Mouse (Mus musculus) embryonic facial prominence, embryonic 14.5 days (tissue): ENCODE results near the gene Tnfrsf14. TPM values are rescaled to one million over a fixed set of nuclear protein-coding genes. Genes with fewer than 3 reads are reported as not detected.

Experiments used
- ATAC-seq: fragments of 200-750 bp; cut with Nextera tagmentation; 2 replicates; pipeline ENCODE4 v1.8.0; 2017; ENCODE audit warnings: low read depth, moderate number of reproducible peaks, moderate TSS enrichment
- DNase-seq: peaks from one replicate; pipeline ENCODE4 v3.0.0-alpha.2; 2015; ENCODE audit warnings: low spot score
- H3K27ac ChIP-seq: fragments of 300-500 bp; sonication (generic); replicated peaks from 2 replicates; pipeline ENCODE4 v1.5.1; 2014; ENCODE audit warnings: low read depth, mild to moderate bottlenecking, low read length, moderate library complexity
- H3K27me3 ChIP-seq: fragments of 300-500 bp; sonication (generic); replicated peaks from 2 replicates; pipeline ENCODE4 v1.6.1; 2014; ENCODE audit warnings: low read length; ENCODE audit not compliant: control insufficient read depth, insufficient read depth
- H3K36me3 ChIP-seq: fragments of 300-500 bp; sonication (generic); 2 replicates; pipeline ENCODE4 v1.6.1; 2014; ENCODE audit warnings: low read length, mixed read lengths; ENCODE audit not compliant: control insufficient read depth, insufficient read depth
- H3K4me1 ChIP-seq: fragments of 300-500 bp; sonication (generic); 2 replicates; pipeline ENCODE4 v1.6.1; 2014; ENCODE audit warnings: antibody characterized with exemption, low read length; ENCODE audit not compliant: control insufficient read depth, insufficient read depth
- H3K4me2 ChIP-seq: fragments of 300-500 bp; sonication (generic); 2 replicates; pipeline ENCODE4 v1.6.1; 2014; ENCODE audit warnings: low read depth, mild to moderate bottlenecking, low read length, moderate library complexity, mixed read lengths
- H3K4me3 ChIP-seq: fragments of 300-500 bp; sonication (generic); 2 replicates; pipeline ENCODE4 v1.5.1; 2014; ENCODE audit warnings: low read depth, mild to moderate bottlenecking, low read length
- H3K9ac ChIP-seq: fragments of 300-500 bp; sonication (generic); 2 replicates; pipeline ENCODE4 v1.6.1; 2014; ENCODE audit warnings: low read depth, mild to moderate bottlenecking, low read length, moderate library complexity, mixed read lengths
- H3K9me3 ChIP-seq: fragments of 300-500 bp; sonication (generic); 2 replicates; pipeline ENCODE4 v1.6.1; 2016; ENCODE audit warnings: low read length; ENCODE audit not compliant: control insufficient read depth
- WGBS: fragments of 180-500 bp; shearing (Covaris S2); extraction: QIAGEN DNeasy Blood & Tissue Kit; methylation state at CpG from one replicate; pipeline ENCODE4 v1.1.7; 2014; 5-methylcytosine and 5-hydroxymethylcytosine counted together
- polyA plus RNA-seq: library from polyadenylated mRNA; unstranded; fragments of >200 nt; fragmentation: Nextera tagmentation; extraction: Ambion mirVana; gene quantifications from 2 replicates; pipeline ENCODE4 v1.2.1, GENCODE M21; 2014

The Tnfrsf14 gene
- polyA plus RNA-seq, 1 experiment from 2014 or later = 1.3 TPM

DNA sequence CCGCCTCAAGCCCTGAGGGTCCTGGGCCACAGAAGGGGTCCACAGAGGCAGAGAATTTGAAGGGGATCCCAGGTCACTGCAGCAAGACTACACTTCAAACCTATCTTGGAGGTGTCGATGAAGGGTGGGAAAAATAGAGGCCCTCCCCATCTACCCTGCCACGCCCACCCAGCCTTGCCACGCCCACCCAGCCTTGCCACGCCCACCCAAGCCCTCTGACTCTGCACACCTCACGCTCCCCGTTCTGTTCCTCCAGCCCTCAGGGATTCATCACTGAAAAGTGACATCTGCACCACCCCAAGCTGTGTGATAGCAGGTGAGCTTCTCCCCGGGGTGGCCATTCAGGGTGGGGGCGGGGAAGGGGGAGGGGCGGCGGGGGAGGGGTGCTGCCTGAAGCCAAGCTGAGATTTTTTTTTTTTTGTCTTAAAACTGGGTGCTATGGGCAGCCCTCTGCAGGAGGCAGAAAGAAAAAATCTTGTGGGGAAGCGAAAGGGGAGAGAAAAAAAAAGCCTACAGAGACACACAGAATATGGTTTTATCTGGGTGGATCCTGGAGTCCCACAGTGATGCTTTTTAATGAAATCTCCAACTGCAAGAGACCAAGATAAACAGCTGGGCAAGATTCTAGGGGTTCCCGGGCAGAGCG lies 46.2 kb downstream of the Tnfrsf14 start:
- DNase-seq = no peak
- Histone ChIP-seq H3K4me2 (no peak overlapping the region), H3K27me3 (no peaks in the 10 kb centered on the region), H3K4me1 (peaks cover 4% of the 10 kb centered on the region; the same call in 1 of the 2 replicates), H3K4me3 (no peak overlapping the region), H3K9me3 (no peaks in the 10 kb centered on the region), H3K36me3 (no peaks in the 10 kb centered on the region), H3K9ac (no peak overlapping the region), H3K27ac (no peak overlapping the region)
- 34% methylated on average over 10 of the region's 14 CpGs for WGBS
- no peak for ATAC-seq

DNA sequence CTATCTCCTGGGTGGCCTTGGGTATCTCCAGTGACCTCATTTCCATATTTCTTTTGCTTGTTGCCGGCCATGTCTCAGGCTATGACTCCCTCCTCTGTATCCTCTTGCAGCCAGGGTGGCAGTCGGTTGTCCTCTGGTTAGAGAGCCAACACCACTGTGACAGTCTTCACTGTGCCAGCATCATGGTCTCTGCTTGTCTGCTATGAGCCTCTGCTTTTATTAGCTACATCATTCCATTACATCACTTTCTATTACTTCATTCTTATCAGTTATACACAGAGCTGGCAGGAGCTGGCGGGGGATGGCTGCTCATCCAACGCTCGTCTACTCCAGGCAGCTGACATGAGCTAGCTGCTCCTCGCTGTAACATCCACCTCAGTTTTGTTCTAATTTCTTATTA lies 47.6 kb downstream of the Tnfrsf14 start:
- no peak for DNase-seq
- Histone ChIP-seq H3K27ac (no peak overlapping the region), H3K9me3 (no peaks in the 10 kb centered on the region), H3K4me1 (peaks cover 4% of the 10 kb centered on the region; the same call in 1 of the 2 replicates), H3K4me3 (no peak overlapping the region), H3K4me2 (no peak overlapping the region), H3K9ac (no peak overlapping the region), H3K36me3 (no peaks in the 10 kb centered on the region), H3K27me3 (no peaks in the 10 kb centered on the region)
- no peak for ATAC-seq
- WGBS = 76% methylated on average over 6 of the region's 6 CpGs

DNA sequence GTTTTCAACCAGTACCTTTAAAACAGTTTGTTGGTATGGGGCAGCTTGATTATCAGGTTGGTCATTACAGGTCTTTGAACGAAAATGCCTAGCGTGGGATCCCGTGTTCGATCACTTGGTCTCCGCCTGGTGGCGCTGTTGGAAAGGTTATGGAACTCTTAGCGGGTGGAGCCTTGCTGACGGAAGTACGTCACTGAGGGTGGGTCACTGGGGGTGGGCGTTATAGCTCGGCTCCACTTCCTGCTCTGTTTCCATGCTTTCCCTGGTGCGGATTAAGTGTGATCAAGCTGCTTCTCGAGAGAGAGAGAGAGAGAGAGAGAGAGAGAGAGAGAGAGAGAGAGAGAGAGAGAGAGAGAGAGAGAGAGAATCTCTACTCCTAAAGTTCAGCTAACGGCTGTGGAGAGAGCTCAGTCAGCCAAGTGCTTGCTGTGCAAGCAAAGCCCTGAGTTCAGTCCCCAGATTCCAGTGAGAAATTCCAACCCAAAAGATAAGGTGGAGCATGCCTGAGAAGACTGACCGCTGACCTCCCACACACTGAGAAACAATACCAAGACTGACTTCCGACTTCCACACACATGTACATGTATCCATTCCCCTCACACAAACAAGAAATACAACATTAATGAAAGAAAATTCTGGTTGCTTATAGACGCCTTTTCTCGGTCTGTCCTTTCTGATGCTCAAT lies 50.4 kb downstream of the Tnfrsf14 start:
- Histone ChIP-seq H3K27me3 (no peaks in the 10 kb centered on the region), H3K9ac (peak overlapping the region; percentile 65), H3K4me2 (peak overlapping the region; percentile 61), H3K4me3 (peak overlapping the region; percentile 36), H3K27ac (peak overlapping the region; percentile 84), H3K4me1 (peaks cover 4% of the 10 kb centered on the region; the same call in 1 of the 2 replicates), H3K36me3 (no peaks in the 10 kb centered on the region), H3K9me3 (no peaks in the 10 kb centered on the region)
- DNase-seq (peak; percentile 98), ATAC-seq (peak; percentile 99)
- 11% methylated on average over 18 of the region's 18 CpGs for WGBS

DNA sequence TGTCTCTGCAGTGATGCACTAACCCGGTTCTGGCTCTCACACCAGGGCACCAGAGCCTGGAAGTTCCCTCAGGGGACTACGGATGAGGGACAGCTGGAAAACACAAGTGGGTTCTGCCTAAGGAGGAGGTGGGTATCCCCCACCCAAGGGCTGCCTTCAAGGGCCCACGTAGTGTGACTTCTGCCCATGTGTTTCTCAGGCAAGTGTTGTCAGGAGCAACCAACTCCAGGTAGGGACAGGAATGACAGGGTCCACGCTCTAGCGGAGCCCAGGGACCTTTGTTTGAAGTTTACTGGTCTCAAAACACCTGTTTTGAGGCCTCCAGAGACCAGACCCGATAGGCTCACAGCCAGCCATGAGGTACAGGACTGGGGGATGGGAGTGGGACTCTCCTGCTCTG lies 55.2 kb downstream of the Tnfrsf14 start:
- no peak overlapping the region for H3K9ac ChIP-seq
- H3K27me3 ChIP-seq = no peaks in the 10 kb centered on the region
- H3K9me3 ChIP-seq = no peaks in the 10 kb centered on the region
- no peak overlapping the region for H3K4me3 ChIP-seq
- ATAC-seq (no peak), DNase-seq (no peak)
- H3K4me1 ChIP-seq = peaks cover 1% of the 10 kb centered on the region; the same call in 1 of the 2 replicates
- WGBS = 67% methylated on average over 6 of the region's 6 CpGs
- H3K4me2 ChIP-seq = no peak overlapping the region
- H3K27ac ChIP-seq = no peak overlapping the region
- no peaks in the 10 kb centered on the region for H3K36me3 ChIP-seq

Other genes starting within 250 kb of the Tnfrsf14 start
- 0.22 and 0.45 TPM in 2 replicates for gene Ttc34, start 91.1 kb downstream of the Tnfrsf14 start, polyA plus RNA-seq
- gene Mmel1, start 59.0 kb downstream of the Tnfrsf14 start, polyA plus RNA-seq = 0.32 and 0.45 TPM in 2 replicates
- 50.3 and 52.1 TPM in 2 replicates for gene Fam213b, start 29.4 kb downstream of the Tnfrsf14 start, polyA plus RNA-seq
- gene Hes5, start 32.4 kb upstream of the Tnfrsf14 start, polyA plus RNA-seq = 2.1 and 2.8 TPM in 2 replicates
- 34.5 and 38.8 TPM in 2 replicates for gene Pank4, start 35.6 kb upstream of the Tnfrsf14 start, polyA plus RNA-seq
- 9.8 and 11.2 TPM in 2 replicates for gene Plch2, start 128.2 kb upstream of the Tnfrsf14 start, polyA plus RNA-seq
- 5.8 and 7.3 TPM in 2 replicates for gene Pex10, start 138.5 kb upstream of the Tnfrsf14 start, polyA plus RNA-seq
- gene Rer1, start 157.8 kb upstream of the Tnfrsf14 start, polyA plus RNA-seq = 180 and 187 TPM in 2 replicates
- gene Morn1, start 158.0 kb upstream of the Tnfrsf14 start, polyA plus RNA-seq = 3.9 and 4.7 TPM in 2 replicates